Mouse (Mus musculus) C2C12 (cell line): Measurements from ENCODE around the gene Herc2. TPM values are rescaled to one million over a fixed set of nuclear protein-coding genes. Genes with fewer than 3 reads are reported as not detected.

ENCODE experiments used
- H3K27me3 ChIP-seq: one replicate; pipeline ENCODE4 v1.6.1; 2011; ENCODE audit not compliant: control insufficient read depth, insufficient read depth, insufficient read length
- H3K36me3 ChIP-seq: one replicate; pipeline ENCODE4 v1.6.1; 2011; ENCODE audit not compliant: control insufficient read depth, insufficient read depth
- H3K4me3 ChIP-seq: one replicate; pipeline ENCODE4 v1.5.1; 2011; ENCODE audit warnings: mild to moderate bottlenecking, control low read depth; ENCODE audit not compliant: poor library complexity, insufficient read depth, severe bottlenecking
- H3K79me2 ChIP-seq: one replicate; pipeline ENCODE4 v1.6.1; 2011; ENCODE audit not compliant: control insufficient read depth, insufficient read depth
- H3K79me3 ChIP-seq: one replicate; pipeline ENCODE4 v1.6.1; 2011; ENCODE audit warnings: low read depth, control low read depth
- H3ac ChIP-seq: one replicate; pipeline ENCODE3; 2011; ENCODE audit warnings: low read depth; ENCODE audit not compliant: control insufficient read depth, insufficient read length
- CEBPB ChIP-seq: IDR thresholded peaks from one replicate; pipeline ENCODE4 v1.6.1; 2011; ENCODE audit warnings: low read depth, mild to moderate bottlenecking, control low read depth, moderate library complexity
- CTCF ChIP-seq: IDR thresholded peaks from one replicate; pipeline ENCODE4 v1.5.1; 2011; ENCODE audit not compliant: control insufficient read depth, insufficient read depth, insufficient read length
- FOSL1 ChIP-seq: IDR thresholded peaks from one replicate; pipeline ENCODE4 v1.8.0; 2011; ENCODE audit warnings: mild to moderate bottlenecking, low read length; ENCODE audit not compliant: poor library complexity, insufficient read depth, severe bottlenecking
- MAX ChIP-seq: IDR thresholded peaks from one replicate; pipeline ENCODE4 v1.6.1; 2011; ENCODE audit warnings: mild to moderate bottlenecking, control low read depth
- MYOD1 ChIP-seq: IDR thresholded peaks from one replicate; pipeline ENCODE4 v1.6.1; 2011; ENCODE audit warnings: low read depth; ENCODE audit not compliant: control insufficient read depth, insufficient read length
- MYOG ChIP-seq: IDR thresholded peaks from one replicate; pipeline ENCODE4 v1.6.1; 2011; ENCODE audit not compliant: control insufficient read depth, insufficient read length; ENCODE audit errors: extremely low read depth
- USF1 ChIP-seq: IDR thresholded peaks from one replicate; pipeline ENCODE4 v1.6.1; 2011; ENCODE audit warnings: low read depth, mild to moderate bottlenecking, control low read depth, moderate library complexity
- polyA plus RNA-seq: library from polyadenylated mRNA; unstranded; fragments of >200 nt; fragmentation: generic; extraction: Trizol; gene quantifications from one replicate; pipeline ENCODE4 v1.2.1, GENCODE M21; 2012; ENCODE audit warnings: missing spikeins

Herc2 gene
- polyA plus RNA-seq, 1 experiment: 8.8 TPM

- Histone ChIP-seq H3K79me2 (peaks cover 80% of the 10 kb centered on the region), H3K4me3 (no peak overlapping the region), H3K79me3 (peaks cover 34% of the 10 kb centered on the region), H3K27me3 (no peaks in the 10 kb centered on the region), H3ac (no peak overlapping the region), H3K36me3 (no peaks in the 10 kb centered on the region)
- TF ChIP-seq MYOG (no peak), MYOD1 (no peak), USF1 (no peak), CTCF (no peak), CEBPB (no peak), FOSL1 (no peak), MAX (no peak)
Observed at GRCm38 (mm10) chr7:56055338-56055737, 5.3 kb downstream of the Herc2 start.

GRCm38 (mm10) chr7:56064876-56065275 is 14.9 kb downstream of the Herc2 start:
- Histone ChIP-seq H3K79me3 (peaks cover 7% of the 10 kb centered on the region), H3ac (no peak overlapping the region), H3K36me3 (peaks cover 2% of the 10 kb centered on the region), H3K4me3 (no peak overlapping the region), H3K79me2 (peaks cover 25% of the 10 kb centered on the region), H3K27me3 (no peaks in the 10 kb centered on the region)
- TF ChIP-seq MYOG (no peak), MAX (no peak), MYOD1 (no peak), FOSL1 (no peak), CTCF (no peak), USF1 (no peak), CEBPB (no peak)

GRCm38 (mm10) chr7:56066136-56066535 is 16.1 kb downstream of the Herc2 start:
- Histone ChIP-seq H3K4me3 (no peak overlapping the region), H3K79me2 (peaks cover 23% of the 10 kb centered on the region), H3ac (no peak overlapping the region), H3K79me3 (peaks cover 13% of the 10 kb centered on the region), H3K36me3 (peaks cover 6% of the 10 kb centered on the region), H3K27me3 (no peaks in the 10 kb centered on the region)
- TF ChIP-seq FOSL1 (no peak), CTCF (no peak), MAX (no peak), MYOD1 (no peak), MYOG (no peak), USF1 (no peak), CEBPB (no peak)

- no peak for TF ChIP-seq FOSL1
- no peak for TF ChIP-seq USF1
- no peak for TF ChIP-seq CEBPB
- no peak for TF ChIP-seq MYOG
- TF ChIP-seq MAX: no peak
- no peak for TF ChIP-seq MYOD1
- no peak for TF ChIP-seq CTCF
- no peak overlapping the region for H3K4me3 ChIP-seq
- H3K36me3 ChIP-seq: peaks cover 6% of the 10 kb centered on the region
- peaks cover 14% of the 10 kb centered on the region for H3K79me3 ChIP-seq
- peaks cover 22% of the 10 kb centered on the region for H3K79me2 ChIP-seq
- H3K27me3 ChIP-seq: no peaks in the 10 kb centered on the region
- H3ac ChIP-seq: no peak overlapping the region
Observed at GRCm38 (mm10) chr7:56066634-56067033, 16.6 kb downstream of the Herc2 start.

- Histone ChIP-seq H3K79me3 (peaks cover 12% of the 10 kb centered on the region), H3K27me3 (no peaks in the 10 kb centered on the region), H3K4me3 (no peak overlapping the region), H3K36me3 (peaks cover 6% of the 10 kb centered on the region), H3ac (no peak overlapping the region), H3K79me2 (peaks cover 11% of the 10 kb centered on the region)
- TF ChIP-seq MAX (no peak), FOSL1 (no peak), MYOG (no peak), CEBPB (no peak), CTCF (no peak), MYOD1 (no peak), USF1 (no peak)
Observed at GRCm38 (mm10) chr7:56071724-56072123, 21.7 kb downstream of the Herc2 start.

- Histone ChIP-seq H3K4me3 (no peak overlapping the region), H3ac (no peak overlapping the region), H3K79me2 (no peaks in the 10 kb centered on the region), H3K79me3 (no peaks in the 10 kb centered on the region), H3K27me3 (no peaks in the 10 kb centered on the region), H3K36me3 (peaks cover 16% of the 10 kb centered on the region)
- TF ChIP-seq FOSL1 (no peak), MYOD1 (no peak), CEBPB (no peak), USF1 (no peak), CTCF (no peak), MAX (no peak), MYOG (no peak)
Observed at GRCm38 (mm10) chr7:56083034-56083433, 33.0 kb downstream of the Herc2 start.
